Mouse (Mus musculus) hindbrain, embryonic 12.5 days (tissue): ENCODE data around the gene Ccdc190. TPM values are rescaled to one million over a fixed set of nuclear protein-coding genes. Genes with fewer than 3 reads are reported as not detected.

Experiments used
- ATAC-seq: fragments of 200-750 bp; cut with Nextera tagmentation; 2 replicates; pipeline ENCODE4 v1.8.0; 2017; ENCODE audit warnings: moderate TSS enrichment; ENCODE audit not compliant: low FRiP score
- H3K27ac ChIP-seq: fragments of 300-500 bp; sonication (generic); 2 replicates; pipeline ENCODE4 v1.5.1; 2016; ENCODE audit warnings: mild to moderate bottlenecking
- H3K27me3 ChIP-seq: fragments of 300-500 bp; sonication (generic); 2 replicates; pipeline ENCODE4 v1.6.1; 2016; ENCODE audit warnings: mild to moderate bottlenecking
- H3K36me3 ChIP-seq: fragments of 300-500 bp; sonication (generic); 2 replicates; pipeline ENCODE4 v1.6.1; 2016; ENCODE audit warnings: mild to moderate bottlenecking
- H3K4me1 ChIP-seq: fragments of 300-500 bp; sonication (generic); 2 replicates; pipeline ENCODE4 v1.6.1; 2016
- H3K4me2 ChIP-seq: fragments of 300-500 bp; sonication (generic); replicated peaks from 2 replicates; pipeline ENCODE4 v1.6.1; 2016; ENCODE audit warnings: mild to moderate bottlenecking
- H3K4me3 ChIP-seq: fragments of 300-500 bp; sonication (generic); 2 replicates; pipeline ENCODE4 v1.5.1; 2016; ENCODE audit warnings: mild to moderate bottlenecking
- H3K9ac ChIP-seq: fragments of 300-500 bp; sonication (generic); 2 replicates; pipeline ENCODE4 v1.6.1; 2016; ENCODE audit warnings: mild to moderate bottlenecking, moderate library complexity
- H3K9me3 ChIP-seq: fragments of 300-500 bp; sonication (generic); replicated peaks from 2 replicates; pipeline ENCODE4 v1.6.1; 2016; ENCODE audit warnings: mild to moderate bottlenecking
- WGBS: fragments of 180-500 bp; shearing (Covaris S2); methylation state at CpG from one replicate; pipeline ENCODE4 v1.1.7; 2016; 5-methylcytosine and 5-hydroxymethylcytosine counted together
- polyA plus RNA-seq: library from polyadenylated mRNA; unstranded; fragments of >200 nt; fragmentation: Nextera tagmentation; extraction: Ambion mirVana; gene quantifications from 2 replicates; pipeline ENCODE4 v1.2.1, GENCODE M21; 2016

The Ccdc190 gene
- polyA plus RNA-seq, 1 experiment from 2014 or later, result 0.65 TPM

DNA sequence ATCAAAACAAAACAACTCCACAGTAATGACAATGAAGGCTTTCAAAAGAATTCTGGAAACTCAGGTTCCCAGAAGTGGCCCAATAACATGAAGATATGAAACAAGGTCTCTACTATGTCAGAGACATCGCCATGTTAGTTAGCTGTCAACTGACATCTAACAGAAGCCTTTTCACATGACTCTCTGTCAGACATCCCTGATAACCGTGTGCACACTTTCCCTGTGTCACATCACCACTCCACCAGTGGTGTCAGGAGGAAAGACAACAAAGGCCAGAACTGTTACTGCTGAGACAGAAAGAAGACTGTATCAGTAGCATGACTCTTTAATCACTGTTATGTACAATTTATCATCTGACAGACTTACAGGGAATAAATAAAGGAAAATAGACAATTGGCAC lies 43.5 kb downstream of the Ccdc190 start:
- ATAC-seq, result no peak
- Histone ChIP-seq H3K36me3 (0 out of 2 replicates have a peak, but pooled peaks cover 3% of the 10 kb centered on the region), H3K4me2 (no peak overlapping the region), H3K27me3 (no peaks in the 10 kb centered on the region), H3K4me3 (no peak overlapping the region), H3K27ac (no peak overlapping the region), H3K9me3 (no peaks in the 10 kb centered on the region), H3K4me1 (peaks cover 12% of the 10 kb centered on the region), H3K9ac (no peak overlapping the region)
- 84% methylated on average over 2 of the region's 2 CpGs for WGBS

DNA sequence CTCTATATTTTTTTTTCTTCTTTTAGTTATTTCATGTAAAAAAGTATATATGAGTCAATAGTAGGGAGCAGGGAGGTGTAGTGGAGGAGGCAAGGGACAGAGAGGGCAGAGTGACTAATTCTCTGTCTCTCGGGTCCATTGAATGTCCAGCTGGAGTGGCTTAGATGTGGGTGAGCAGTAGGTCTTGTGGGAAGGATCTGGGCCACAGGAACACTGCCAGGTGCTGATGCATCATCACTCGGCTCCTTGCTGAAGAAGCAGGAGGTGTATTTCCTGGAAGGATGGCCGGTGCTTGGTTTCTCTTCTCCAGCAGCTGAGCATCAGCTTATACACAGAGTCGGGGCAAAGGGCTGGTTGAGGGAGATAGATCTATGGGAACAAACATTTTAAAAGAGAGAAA lies 49.2 kb downstream of the Ccdc190 start:
- no peaks in the 10 kb centered on the region for H3K9me3 ChIP-seq
- no peak for ATAC-seq
- no peaks in the 10 kb centered on the region for H3K27me3 ChIP-seq
- H3K27ac ChIP-seq, result no peak overlapping the region
- no peaks in the 10 kb centered on the region for H3K4me1 ChIP-seq
- H3K4me3 ChIP-seq, result no peak overlapping the region
- H3K4me2 ChIP-seq, result no peak overlapping the region
- WGBS, result 87% methylated on average over 4 of the region's 4 CpGs
- 0 out of 2 replicates have a peak, but pooled peaks cover under 1% of the 10 kb centered on the region for H3K36me3 ChIP-seq
- no peak overlapping the region for H3K9ac ChIP-seq

Other genes with a start within 250 kb of the Ccdc190 start
- 20.1 and 24.5 TPM in 2 replicates for gene Rgs4, start 181.0 kb upstream of the Ccdc190 start, polyA plus RNA-seq
- gene Hsd17b7, start 40.6 kb downstream of the Ccdc190 start, polyA plus RNA-seq, result 21.9 and 29.4 TPM in 2 replicates
- 42.1 and 52.5 TPM in 2 replicates for gene Ddr2, start 182.1 kb downstream of the Ccdc190 start, polyA plus RNA-seq
- 67.8 and 72.8 TPM in 2 replicates for gene Uap1, start 246.3 kb downstream of the Ccdc190 start, polyA plus RNA-seq